Mouse (Mus musculus) macrophage (primary cell): ENCODE data around the gene Mlph. TPM values are rescaled to one million over a fixed set of nuclear protein-coding genes. Genes with fewer than 3 reads are reported as not detected.

Source experiments
- H3K27ac ChIP-seq: fragments of 350-480 bp; formaldehyde crosslinking; 2 replicates; pipeline ENCODE4 v1.9.0; 2021
- H3K36me3 ChIP-seq: fragments of 350-480 bp; formaldehyde crosslinking; 2 replicates; pipeline ENCODE4 v1.9.0; 2021; ENCODE audit errors: inconsistent target
- H3K4me3 ChIP-seq: fragments of 350-480 bp; formaldehyde crosslinking; 2 replicates; pipeline ENCODE4 v1.9.0; 2021; ENCODE audit errors: inconsistent target
- H3K79me2 ChIP-seq: fragments of 350-480 bp; formaldehyde crosslinking; 2 replicates; pipeline ENCODE4 v1.9.0; 2021; ENCODE audit errors: inconsistent target
- WGBS: methylation state at CpG from one replicate; pipeline ENCODE4 v1.1.7; 2026; ENCODE audit warnings: inconsistent platforms; ENCODE audit not compliant: missing documents; 5-methylcytosine and 5-hydroxymethylcytosine counted together
- polyA plus RNA-seq: library from polyadenylated mRNA; stranded (reverse); fragments of 250-400 nt; gene quantifications from 3 replicates; pipeline ENCODE4 v1.2.4, GENCODE M21; 2018; ENCODE audit warnings: inconsistent platforms
- total RNA-seq, 78 experiments: library from RNA; depleted of rRNA; stranded (reverse); fragments of 250-400 nt; gene quantifications; 1 replicate in 9 of 78; 2 replicates in 24 of 78; 3 replicates in 43 of 78; 4 replicates in 2 of 78; pipeline ENCODE4 v1.2.4; 2018; ENCODE audit warnings: inconsistent platforms in 56 of 78

Mlph gene
- 1 to 10 TPM in 4 of 26 experiments, under 1 TPM in 10, not detected in 12; 0.17 to 1.8 (median 0.60) TPM for total RNA-seq (2018; cell fraction: chromatin; rRNA removed)
- under 1 TPM; 0.04 to 0.29 (median 0.14) TPM for total RNA-seq (2018; cell fraction: cytosol; rRNA removed)
- 1 to 10 TPM in 1 of 26 experiments, under 1 TPM in 15, not detected in 10; 0.09 to 1.2 (median 0.29) TPM for total RNA-seq (2018; cell fraction: nucleus; rRNA removed)
- 0.11 to 0.16 TPM (median 0.12 TPM) in 3 replicates for polyA plus RNA-seq

DNA sequence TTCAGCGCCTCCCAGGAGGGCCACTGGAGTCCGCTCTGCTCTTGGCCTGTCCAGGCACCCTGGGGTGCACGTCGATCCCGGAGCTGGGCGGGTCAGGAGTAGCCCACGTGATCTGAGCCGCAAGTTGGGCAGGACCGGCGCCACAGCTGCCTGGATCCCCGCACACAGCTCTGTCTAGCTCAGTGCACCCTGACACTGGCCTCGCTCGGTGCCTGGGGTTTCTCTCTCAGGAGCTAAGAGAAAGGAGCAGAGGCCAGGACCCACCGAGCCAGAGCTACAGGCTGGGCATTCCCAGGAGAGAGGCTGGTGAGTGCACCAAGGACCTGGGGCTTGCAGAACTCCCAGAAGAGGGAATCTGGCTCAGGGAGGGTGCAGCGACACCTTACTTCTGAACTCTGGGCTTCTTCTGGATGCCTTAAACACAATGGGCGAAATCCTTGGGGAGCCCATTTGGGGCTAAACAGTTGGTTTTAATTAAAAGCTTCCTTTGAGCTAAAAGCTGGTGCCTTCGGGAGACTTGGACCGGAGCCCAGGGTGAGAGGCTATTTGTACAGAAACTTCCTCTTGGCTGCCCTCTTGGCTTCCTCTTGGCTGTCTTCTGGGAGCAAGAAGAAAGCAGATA, at the start of gene Mlph:
Mlph (plus strand) TSS at position 138 of the 622 bp plus-strand sequence.
- Histone ChIP-seq H3K36me3 (no peaks in the 10 kb centered on the region), H3K79me2 (no peaks in the 10 kb centered on the region), H3K4me3 (no peak within 1 kb of the TSS), H3K27ac (no peak within 1 kb of the TSS)
- WGBS, result under 1% methylated on average over 18 of the region's 18 CpGs

- WGBS, result 85% methylated on average over 5 of the region's 7 CpGs
- H3K36me3 ChIP-seq, result no peaks in the 10 kb centered on the region
- H3K27ac ChIP-seq, result no peak overlapping the region
- H3K79me2 ChIP-seq, result no peaks in the 10 kb centered on the region
- H3K4me3 ChIP-seq, result no peak overlapping the region
Measured at GRCm38 (mm10) chr1:90866734-90867133, 48.2 kb upstream of the Mlph start.

GRCm38 (mm10) chr1:90870581-90870980, 44.3 kb upstream of the Mlph start:
- Histone ChIP-seq H3K27ac (no peak overlapping the region), H3K4me3 (no peak overlapping the region), H3K79me2 (no peaks in the 10 kb centered on the region), H3K36me3 (no peaks in the 10 kb centered on the region)
- 92% methylated on average over 2 of the region's 2 CpGs for WGBS

DNA sequence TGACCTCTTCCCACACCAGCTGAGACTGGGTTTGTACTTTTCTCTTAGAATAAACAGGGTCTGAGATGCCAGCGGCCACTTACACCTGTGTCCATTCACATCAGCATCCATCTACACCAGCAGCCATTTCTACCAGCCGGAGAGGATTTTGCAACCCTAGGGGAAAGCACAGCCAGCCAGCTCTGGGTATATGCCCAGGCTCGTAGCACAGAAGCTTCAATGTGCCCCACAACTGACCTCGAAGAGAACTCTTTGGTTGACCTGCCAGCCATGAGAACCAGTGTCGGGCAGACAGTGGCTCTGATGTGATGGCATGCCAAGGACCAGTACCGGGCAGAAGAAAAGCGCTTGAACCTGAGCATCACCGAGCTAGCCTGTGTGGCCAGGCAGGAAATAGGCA, 39.5 kb upstream of the Mlph start:
- Histone ChIP-seq H3K79me2 (no peaks in the 10 kb centered on the region), H3K36me3 (no peaks in the 10 kb centered on the region), H3K27ac (no peak overlapping the region), H3K4me3 (no peak overlapping the region)
- 92% methylated on average over 8 of the region's 8 CpGs for WGBS

DNA sequence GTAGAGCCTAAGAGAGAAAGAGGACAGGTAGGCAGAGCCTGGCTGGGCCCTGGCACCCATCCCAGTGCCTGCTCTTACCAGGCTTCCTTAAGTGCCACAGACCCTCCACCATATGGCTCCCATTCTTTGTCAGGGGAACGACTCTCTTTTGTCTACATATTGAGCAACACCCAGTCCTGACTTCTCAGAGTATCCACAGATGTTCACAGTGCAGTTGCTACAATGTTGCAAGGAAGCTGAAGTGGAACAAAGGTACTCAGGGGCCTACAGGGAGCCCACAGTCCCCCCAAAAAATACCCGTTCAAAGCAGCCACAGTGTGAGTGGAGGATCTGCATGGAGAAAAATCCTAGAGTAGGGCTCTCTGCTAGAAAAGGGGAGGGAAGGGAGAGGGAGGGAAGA, 38.9 kb upstream of the Mlph start:
- Histone ChIP-seq H3K36me3 (no peaks in the 10 kb centered on the region), H3K4me3 (no peak overlapping the region), H3K79me2 (no peaks in the 10 kb centered on the region), H3K27ac (no peak overlapping the region)
- 56% methylated on average over 2 of the region's 2 CpGs for WGBS

- H3K36me3 ChIP-seq, result no peaks in the 10 kb centered on the region
- no peak overlapping the region for H3K27ac ChIP-seq
- H3K79me2 ChIP-seq, result no peaks in the 10 kb centered on the region
- 68% methylated on average over 5 of the region's 5 CpGs for WGBS
- no peak overlapping the region for H3K4me3 ChIP-seq
Measured at GRCm38 (mm10) chr1:90876486-90877270, 38.2 kb upstream of the Mlph start.

DNA sequence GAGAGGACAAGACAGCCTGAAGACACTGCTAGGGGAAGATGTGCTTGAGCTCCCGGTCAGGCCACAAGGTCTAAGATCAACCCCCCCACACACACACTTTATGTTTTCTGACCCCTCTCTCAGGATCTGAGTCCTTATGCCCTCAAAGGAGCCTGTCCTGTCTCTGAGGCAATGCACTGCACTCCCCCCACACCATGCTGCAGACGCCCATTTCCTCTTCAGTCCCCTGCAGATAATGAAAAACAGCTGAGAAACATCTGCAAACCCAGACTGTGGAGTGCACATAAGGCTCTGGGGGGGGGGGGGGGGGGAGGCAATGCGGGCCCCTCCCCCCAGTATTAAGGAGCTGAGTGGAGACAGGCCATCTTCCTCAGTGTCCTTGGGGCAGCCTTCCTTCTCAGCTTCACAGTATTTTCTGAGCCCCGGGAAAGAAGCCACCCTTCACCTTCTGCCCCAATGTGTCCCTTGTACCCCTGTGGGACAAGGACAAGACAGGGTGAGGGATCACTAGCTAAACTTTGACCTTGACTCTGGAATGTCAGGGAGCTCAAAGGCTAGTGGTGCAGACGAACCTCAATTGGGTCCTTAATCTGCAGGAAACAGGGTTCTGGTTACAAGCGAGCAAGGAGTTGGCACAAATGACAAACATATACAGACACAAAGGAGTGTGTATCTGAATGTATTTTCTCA, 29.0 kb upstream of the Mlph start:
- Histone ChIP-seq H3K79me2 (no peaks in the 10 kb centered on the region), H3K36me3 (no peaks in the 10 kb centered on the region), H3K27ac (no peak overlapping the region), H3K4me3 (no peak overlapping the region)
- 71% methylated on average over 6 of the region's 6 CpGs for WGBS

- Histone ChIP-seq H3K4me3 (no peak overlapping the region), H3K36me3 (no peaks in the 10 kb centered on the region), H3K27ac (no peak overlapping the region), H3K79me2 (no peaks in the 10 kb centered on the region)
- WGBS, result 37% methylated on average over 3 of the region's 3 CpGs
Measured at GRCm38 (mm10) chr1:90894521-90894920, 20.4 kb upstream of the Mlph start.

GRCm38 (mm10) chr1:90895004-90895403, 19.9 kb upstream of the Mlph start:
- no peaks in the 10 kb centered on the region for H3K36me3 ChIP-seq
- no peak overlapping the region for H3K4me3 ChIP-seq
- no peaks in the 10 kb centered on the region for H3K79me2 ChIP-seq
- WGBS, result 81% methylated on average over 3 of the region's 3 CpGs
- H3K27ac ChIP-seq, result no peak overlapping the region

DNA sequence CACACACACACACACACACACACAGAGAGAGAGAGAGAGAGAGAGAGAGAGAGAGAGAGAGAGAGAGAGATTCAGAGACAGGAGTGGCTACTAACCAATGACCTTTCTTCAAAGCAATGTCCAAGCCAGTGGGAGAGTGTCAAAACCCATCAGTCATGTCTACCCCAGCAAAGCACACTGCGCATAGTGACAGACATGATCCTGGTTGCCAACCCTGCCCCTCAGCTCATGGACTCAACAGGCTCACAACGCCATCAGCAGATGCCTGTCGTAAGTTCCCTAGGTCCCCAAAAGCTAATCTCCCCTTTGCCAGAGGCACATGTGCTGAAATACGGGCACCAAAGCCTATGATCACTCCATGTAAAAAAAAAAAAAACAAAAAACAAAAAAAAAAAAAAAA, 18.6 kb upstream of the Mlph start:
- no peaks in the 10 kb centered on the region for H3K79me2 ChIP-seq
- no peaks in the 10 kb centered on the region for H3K36me3 ChIP-seq
- no peak overlapping the region for H3K27ac ChIP-seq
- H3K4me3 ChIP-seq, result no peak overlapping the region
- WGBS, result 95% methylated on average over 4 of the region's 4 CpGs

DNA sequence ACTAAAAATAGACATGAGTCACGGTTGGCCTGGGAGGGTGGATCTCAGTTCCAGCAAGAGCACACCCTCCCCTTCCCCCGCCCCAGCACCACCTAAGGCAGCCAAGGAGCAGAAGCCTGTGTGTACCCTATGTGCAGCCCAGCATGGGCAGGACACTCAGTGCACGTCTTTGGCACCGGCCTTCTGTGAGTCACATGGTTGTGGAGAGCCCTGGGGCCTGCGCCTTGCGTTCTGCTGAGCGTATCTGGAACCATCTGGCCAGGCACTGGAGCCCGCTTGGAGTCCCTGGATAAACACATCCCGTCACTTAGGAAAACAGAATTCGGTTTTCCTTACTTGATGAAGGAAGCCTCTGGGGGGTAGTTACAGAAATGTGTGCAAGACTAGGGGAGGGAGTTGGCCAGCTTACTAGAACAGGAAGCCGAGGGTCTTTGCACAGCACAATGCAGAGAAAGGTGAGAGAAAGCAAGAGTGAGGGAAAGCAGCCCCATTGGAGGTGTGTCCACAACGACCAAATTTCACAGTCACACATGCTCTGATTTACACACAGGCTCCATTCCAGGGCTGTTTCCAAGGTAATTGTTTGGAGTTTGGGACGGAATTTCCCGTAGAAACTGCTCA, 18.0 kb upstream of the Mlph start:
- no peak overlapping the region for H3K4me3 ChIP-seq
- H3K79me2 ChIP-seq, result no peaks in the 10 kb centered on the region
- WGBS, result 74% methylated on average over 14 of the region's 14 CpGs
- H3K36me3 ChIP-seq, result no peaks in the 10 kb centered on the region
- H3K27ac ChIP-seq, result no peak overlapping the region

DNA sequence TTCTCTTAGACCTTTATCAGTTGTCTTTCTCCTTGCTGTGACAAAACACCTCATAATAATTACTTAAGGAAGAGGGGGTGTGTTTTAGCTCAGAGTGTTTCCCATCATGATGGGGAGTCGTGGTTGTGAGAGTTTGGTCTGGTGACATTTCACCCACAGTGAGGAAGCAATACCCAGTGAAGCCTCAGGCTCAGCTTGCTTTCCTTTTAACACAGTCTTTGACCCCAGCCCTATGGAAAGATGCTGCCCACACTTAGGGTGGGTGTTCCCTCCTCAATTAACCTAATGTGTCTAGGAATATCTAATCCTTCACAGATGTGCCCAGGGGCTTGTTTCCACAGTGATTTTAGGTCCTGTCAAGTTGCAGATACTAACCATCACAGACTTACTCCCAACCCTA, 16.9 kb upstream of the Mlph start:
- no peaks in the 10 kb centered on the region for H3K36me3 ChIP-seq
- H3K79me2 ChIP-seq, result no peaks in the 10 kb centered on the region
- H3K4me3 ChIP-seq, result no peak overlapping the region
- no peak overlapping the region for H3K27ac ChIP-seq
- 25% methylated on average over 1 of the region's 1 CpGs for WGBS

DNA sequence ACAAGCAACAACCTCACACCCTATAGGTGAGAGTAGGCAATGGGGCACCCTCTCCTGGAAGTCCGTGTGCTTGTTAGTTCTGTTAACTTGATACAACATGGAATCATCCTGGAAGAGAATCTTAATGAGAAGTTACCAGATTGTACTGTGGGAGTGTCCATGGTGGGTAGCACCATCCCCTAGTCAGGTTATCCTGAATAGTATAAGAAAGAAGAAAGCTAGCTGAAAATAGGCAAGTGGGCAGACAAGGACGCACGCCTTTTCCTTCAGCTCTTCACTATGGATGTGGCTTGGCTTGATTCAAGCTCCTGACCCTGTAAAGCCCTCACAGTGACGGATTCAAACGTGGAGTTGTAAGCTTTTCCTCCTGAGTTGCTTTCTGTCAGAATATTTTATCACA, 15.1 kb upstream of the Mlph start:
- Histone ChIP-seq H3K79me2 (no peaks in the 10 kb centered on the region), H3K4me3 (no peak overlapping the region), H3K27ac (no peak overlapping the region), H3K36me3 (no peaks in the 10 kb centered on the region)
- 95% methylated on average over 5 of the region's 5 CpGs for WGBS

DNA sequence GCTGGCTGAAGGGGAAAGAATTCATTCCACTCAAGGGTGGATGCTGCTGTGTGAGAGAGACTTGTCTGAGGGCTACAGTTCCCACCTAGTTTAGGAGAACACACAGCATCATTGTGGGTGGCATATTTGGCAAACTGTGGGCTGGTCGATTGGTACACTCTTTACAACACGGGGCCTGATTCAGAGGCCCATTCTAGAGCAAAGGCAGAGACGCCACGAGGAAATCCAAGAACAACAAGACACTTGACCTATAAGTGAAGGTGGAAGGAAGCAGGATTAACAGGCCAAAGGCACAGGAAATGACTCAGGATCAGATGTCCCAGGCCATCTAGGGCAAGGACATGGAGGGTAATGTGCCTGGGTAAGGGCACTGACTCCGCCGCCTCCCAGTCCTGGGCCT, 14.5 kb upstream of the Mlph start:
- 62% methylated on average over 6 of the region's 6 CpGs for WGBS
- Histone ChIP-seq H3K36me3 (no peaks in the 10 kb centered on the region), H3K27ac (no peak overlapping the region), H3K4me3 (no peak overlapping the region), H3K79me2 (no peaks in the 10 kb centered on the region)
